In genomic region chr16:44063025-44063894, GRCm38 (mm10) we compare ENCODE assay signal across 8 mouse cellular contexts. TPM values are rescaled to one million over a fixed set of nuclear protein-coding genes. Genes with fewer than 3 reads are reported as not detected.
A peak's percentile ranks its signal among the peaks of the same experiment; 100 is the strongest.
DNase-seq lines count a peak whose midpoint lies in the region; ATAC-seq and TF ChIP-seq lines count a peak whose summit lies in the region.

Gramd1c (minus strand) TSS chr16:44063345.

- 7% methylated on average over 43 of the region's 45 CpGs for WGBS in hindbrain, embryonic 11.5 days
- WGBS in lung, postnatal 0 days: 5% methylated on average over 45 of the region's 45 CpGs

- ATAC-seq in hindbrain, embryonic 11.5 days (ENCODE audit: low FRiP score): peak; percentile 88
- peak; percentile 94 for ATAC-seq in lung, postnatal 0 days

- no peaks in the 10 kb centered on the region for H3K27me3 ChIP-seq in hindbrain, embryonic 11.5 days (ENCODE audit: control insufficient read depth, insufficient read depth, low read length)
- no peaks in the 10 kb centered on the region for H3K27me3 ChIP-seq in lung, postnatal 0 days (replicated peaks; ENCODE audit: insufficient read depth, low read length)

- H3K9ac ChIP-seq in hindbrain, embryonic 11.5 days (ENCODE audit: low read depth, low read length): peak within 1 kb of the TSS; percentile 59; the same call in 1 of the 2 replicates
- H3K9ac ChIP-seq in lung, postnatal 0 days (replicated peaks; ENCODE audit: low read depth): peak within 1 kb of the TSS; percentile 37

- no peak for TF ChIP-seq EP300 in lung, postnatal 0 days (IDR thresholded peaks at IDR 0.05)

- peak within 1 kb of the TSS; percentile 55 for H3K4me3 ChIP-seq in hindbrain, embryonic 11.5 days (ENCODE audit: low read depth, low read length)
- H3K4me3 ChIP-seq in lung, postnatal 0 days (ENCODE audit: low read depth, low read length): peak within 1 kb of the TSS; percentile 55

- H3K36me3 ChIP-seq in hindbrain, embryonic 11.5 days (ENCODE audit: control insufficient read depth, insufficient read depth, low read length): no peaks in the 10 kb centered on the region
- no peaks in the 10 kb centered on the region for H3K36me3 ChIP-seq in lung, postnatal 0 days (ENCODE audit: insufficient read depth, low read length)

- peak within 1 kb of the TSS; percentile 64 for H3K4me2 ChIP-seq in hindbrain, embryonic 11.5 days (replicated peaks; ENCODE audit: low read depth, low read length)
- H3K4me2 ChIP-seq in lung, postnatal 0 days (replicated peaks; ENCODE audit: low read depth, low read length): peak within 1 kb of the TSS; percentile 59

- no peaks in the 10 kb centered on the region for H3K4me1 ChIP-seq in hindbrain, embryonic 11.5 days (replicated peaks; ENCODE audit: control insufficient read depth, insufficient read depth, low read length)
- no peaks in the 10 kb centered on the region for H3K4me1 ChIP-seq in lung, postnatal 0 days (ENCODE audit: insufficient read depth, low read depth, low read length)

- TF ChIP-seq CTCF in lung, postnatal 0 days (IDR thresholded peaks at IDR 0.05): peak; percentile 89

- no peak within 1 kb of the TSS for H3K27ac ChIP-seq in hindbrain, embryonic 11.5 days (ENCODE audit: low read depth, low read length)
- no peak within 1 kb of the TSS for H3K27ac ChIP-seq in lung, postnatal 0 days (ENCODE audit: low read length)

- peak; percentile 70 for DNase-seq in WW6 (ENCODE audit: low read depth, low spot score)
- DNase-seq in cerebellum, postnatal 10 days: peak; percentile 86 to 87
- DNase-seq in frontal cortex, postnatal 10 days (ENCODE audit: low spot score in 2 of 2): peak; percentile 44 to 62
- DNase-seq in hindbrain, embryonic 11.5 days (ENCODE audit: low spot score): peak; percentile 85
- peak; percentile 68 for DNase-seq in layer of hippocampus, postnatal 14 days (ENCODE audit: low spot score in 2 of 2)
- peak; percentile 90 for DNase-seq in lung, postnatal 0 days (ENCODE audit: low spot score)
- DNase-seq in ovary, postnatal 10 days (ENCODE audit: low spot score): peak; percentile 29
- DNase-seq in thymus, postnatal 25 days: peak; percentile 52

- H3K9me3 ChIP-seq in hindbrain, embryonic 11.5 days (ENCODE audit: control insufficient read depth, low read length): no peaks in the 10 kb centered on the region
- H3K9me3 ChIP-seq in lung, postnatal 0 days (ENCODE audit: low read length): no peaks in the 10 kb centered on the region

RNA-seq across cellular contexts. Expression of gene Gramd1c, which starts in this region (rescaled TPM):
- 3.3 and 4.3 TPM in 2 replicates for polyA plus RNA-seq in hindbrain, embryonic 11.5 days (2014; fragmentation: Nextera tagmentation; extraction: Ambion mirVana)
- 1 to 10 TPM; 4.4 to 4.7 TPM for total RNA-seq in layer of hippocampus, postnatal 14 days (2021)
- 4.1 TPM in 2 replicates for polyA plus RNA-seq in lung, postnatal 0 days (2015; fragmentation: Nextera tagmentation; extraction: Ambion mirVana)

Comparison
In these comparisons a context has a peak if more than half of its experiments do, and no peak if none do; other contexts are left out.
1. DNase-seq: peak in every context shown above with its lines; median percentile 90 in lung, postnatal 0 days; 86 in cerebellum, postnatal 10 days; 85 in hindbrain, embryonic 11.5 days; 70 in WW6; 68 in layer of hippocampus, postnatal 14 days; 53 in frontal cortex, postnatal 10 days; 52 in thymus, postnatal 25 days; 29 in ovary, postnatal 10 days.